Mouse (Mus musculus): ENCODE results near the gene Abce1. TPM values are rescaled to one million over a fixed set of nuclear protein-coding genes. Genes with fewer than 3 reads are reported as not detected.
"Not testable (repeated sequence)": the region's sequence is repeated elsewhere in the genome, so short reads cannot be mapped to it uniquely, and the experiment has no call there.

Abce1 gene
- polyA plus RNA-seq, 1 experiment, result 0.63 TPM

GRCm38 (mm10) chr8:79712676-79713075 lies 1.1 kb upstream of the Abce1 start:
- peak overlapping the region; percentile 88 for H3K4me3 ChIP-seq (replicated peaks)
- H3K27me3 ChIP-seq (ENCODE audit: control insufficient read depth), result no peaks in the 10 kb centered on the region
- no peaks in the 10 kb centered on the region for H3K9me3 ChIP-seq (ENCODE audit: control insufficient read depth, low read length)
- peaks cover 18% of the 10 kb centered on the region for H3K4me1 ChIP-seq (ENCODE audit: control insufficient read depth)
- peaks cover 31% of the 10 kb centered on the region for H3K36me3 ChIP-seq (ENCODE audit: control insufficient read depth)
- TF ChIP-seq GATA1 (IDR thresholded peaks at IDR 0.05; ENCODE audit: low read length) (no peak), TAL1 (IDR thresholded peaks at IDR 0.05; ENCODE audit: low read length) (no peak)

GRCm38 (mm10) chr8:79706687-79707086 lies 4.9 kb downstream of the Abce1 start:
- H3K27me3 ChIP-seq (ENCODE audit: control insufficient read depth), result no peaks in the 10 kb centered on the region
- no peaks in the 10 kb centered on the region for H3K9me3 ChIP-seq (ENCODE audit: control insufficient read depth, low read length)
- no peak for TF ChIP-seq GATA1 (IDR thresholded peaks at IDR 0.05; ENCODE audit: low read length)
- peaks cover 12% of the 10 kb centered on the region for H3K4me1 ChIP-seq (ENCODE audit: control insufficient read depth)
- H3K4me3 ChIP-seq (replicated peaks), result no peak overlapping the region
- peaks cover 58% of the 10 kb centered on the region for H3K36me3 ChIP-seq (ENCODE audit: control insufficient read depth)

DNA sequence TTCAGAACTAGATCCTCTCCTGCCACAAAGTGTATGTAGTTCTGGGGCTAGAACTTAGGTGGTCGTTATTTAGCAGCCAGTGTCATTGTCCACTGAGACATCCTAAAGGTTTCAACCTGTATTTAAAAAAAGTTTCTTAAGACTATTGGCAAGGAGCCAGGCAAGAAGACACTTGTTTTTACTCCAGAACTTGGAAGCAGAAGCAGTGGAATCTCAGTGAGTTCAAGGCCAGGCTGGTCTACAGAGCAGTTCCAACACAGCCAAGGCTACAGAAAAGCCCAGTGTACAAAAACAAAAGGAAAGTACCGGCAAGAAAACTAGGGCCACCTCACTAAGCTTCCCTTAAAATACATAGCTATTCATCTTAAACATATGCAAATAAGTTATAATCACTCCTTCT lies 19.0 kb downstream of the Abce1 start:
- Histone ChIP-seq H3K4me1 (ENCODE audit: control insufficient read depth) (no peaks in the 10 kb centered on the region), H3K4me3 (replicated peaks) (no peak overlapping the region), H3K9me3 (ENCODE audit: control insufficient read depth, low read length) (no peaks in the 10 kb centered on the region), H3K27me3 (ENCODE audit: control insufficient read depth) (no peaks in the 10 kb centered on the region), H3K36me3 (ENCODE audit: control insufficient read depth) (peaks cover 97% of the 10 kb centered on the region)
- TF ChIP-seq TAL1 (IDR thresholded peaks at IDR 0.05; ENCODE audit: low read length), result no peak
- no peak for TF ChIP-seq GATA1 (IDR thresholded peaks at IDR 0.05; ENCODE audit: low read length)

- not testable (repeated sequence) for H3K27me3 ChIP-seq (ENCODE audit: control insufficient read depth); H3K9me3 ChIP-seq (ENCODE audit: control insufficient read depth, low read length); H3K4me3 ChIP-seq (replicated peaks); H3K4me1 ChIP-seq (ENCODE audit: control insufficient read depth)
- H3K36me3 ChIP-seq (ENCODE audit: control insufficient read depth), result peaks cover 96% of the 10 kb centered on the region
Measured at GRCm38 (mm10) chr8:79685927-79686326, 25.6 kb downstream of the Abce1 start.

- Histone ChIP-seq H3K4me3 (replicated peaks) (peak overlapping the region; percentile 64), H3K36me3 (ENCODE audit: control insufficient read depth) (peaks cover 63% of the 10 kb centered on the region), H3K27me3 (ENCODE audit: control insufficient read depth) (no peaks in the 10 kb centered on the region), H3K4me1 (ENCODE audit: control insufficient read depth) (peaks cover 16% of the 10 kb centered on the region), H3K9me3 (ENCODE audit: control insufficient read depth, low read length) (no peaks in the 10 kb centered on the region)
- TF ChIP-seq GATA1 (IDR thresholded peaks at IDR 0.05; ENCODE audit: low read length), result no peak
Measured at GRCm38 (mm10) chr8:79680965-79681364, 30.6 kb downstream of the Abce1 start.

- H3K9me3 ChIP-seq (ENCODE audit: control insufficient read depth, low read length), result no peaks in the 10 kb centered on the region
- peaks cover 16% of the 10 kb centered on the region for H3K4me1 ChIP-seq (ENCODE audit: control insufficient read depth)
- peaks cover 61% of the 10 kb centered on the region for H3K36me3 ChIP-seq (ENCODE audit: control insufficient read depth)
- H3K4me3 ChIP-seq (replicated peaks), result peak overlapping the region; percentile 64
- TF ChIP-seq GATA1 (IDR thresholded peaks at IDR 0.05; ENCODE audit: low read length) (no peak), TAL1 (IDR thresholded peaks at IDR 0.05; ENCODE audit: low read length) (no peak)
- H3K27me3 ChIP-seq (ENCODE audit: control insufficient read depth), result no peaks in the 10 kb centered on the region
Measured at GRCm38 (mm10) chr8:79680555-79680954, 31.0 kb downstream of the Abce1 start.

GRCm38 (mm10) chr8:79680083-79680482 lies 31.5 kb downstream of the Abce1 start:
- Histone ChIP-seq H3K36me3 (ENCODE audit: control insufficient read depth) (peaks cover 59% of the 10 kb centered on the region), H3K4me1 (ENCODE audit: control insufficient read depth) (peaks cover 16% of the 10 kb centered on the region), H3K4me3 (replicated peaks) (peak overlapping the region; percentile 64)
- H3K9me3 ChIP-seq (ENCODE audit: control insufficient read depth, low read length); H3K27me3 ChIP-seq (ENCODE audit: control insufficient read depth): not testable (repeated sequence)

DNA sequence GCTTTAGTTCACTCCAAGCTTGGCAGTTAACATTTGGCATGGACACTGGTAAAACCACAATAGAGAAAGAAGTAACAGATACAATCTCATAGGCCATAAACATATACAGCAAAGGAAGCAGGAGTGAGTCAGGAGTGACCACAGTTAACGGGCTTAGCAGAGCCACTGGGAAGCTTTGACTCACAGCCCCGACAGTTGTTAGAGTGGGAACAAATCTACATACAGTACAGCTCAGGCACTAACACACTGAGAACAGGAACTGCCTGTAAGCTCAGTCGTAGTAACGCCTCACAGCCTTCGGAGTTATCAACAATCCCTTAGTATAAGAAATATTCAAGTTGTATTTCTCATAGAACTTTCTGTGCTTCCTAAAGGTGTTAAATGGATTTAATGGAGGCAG lies 32.5 kb downstream of the Abce1 start:
- H3K36me3 ChIP-seq (ENCODE audit: control insufficient read depth), result peaks cover 59% of the 10 kb centered on the region
- no peaks in the 10 kb centered on the region for H3K27me3 ChIP-seq (ENCODE audit: control insufficient read depth)
- peaks cover 16% of the 10 kb centered on the region for H3K4me1 ChIP-seq (ENCODE audit: control insufficient read depth)
- TF ChIP-seq GATA1 (IDR thresholded peaks at IDR 0.05; ENCODE audit: low read length) (no peak), TAL1 (IDR thresholded peaks at IDR 0.05; ENCODE audit: low read length) (no peak)
- no peak overlapping the region for H3K4me3 ChIP-seq (replicated peaks)
- H3K9me3 ChIP-seq (ENCODE audit: control insufficient read depth, low read length), result no peaks in the 10 kb centered on the region

GRCm38 (mm10) chr8:79676461-79676860 lies 35.1 kb downstream of the Abce1 start:
- TF ChIP-seq GATA1 (IDR thresholded peaks at IDR 0.05; ENCODE audit: low read length) (no peak), TAL1 (IDR thresholded peaks at IDR 0.05; ENCODE audit: low read length) (no peak)
- Histone ChIP-seq H3K36me3 (ENCODE audit: control insufficient read depth) (peaks cover 58% of the 10 kb centered on the region), H3K9me3 (ENCODE audit: control insufficient read depth, low read length) (no peaks in the 10 kb centered on the region), H3K4me3 (replicated peaks) (no peak overlapping the region), H3K4me1 (ENCODE audit: control insufficient read depth) (peaks cover 15% of the 10 kb centered on the region), H3K27me3 (ENCODE audit: control insufficient read depth) (no peaks in the 10 kb centered on the region)

- H3K4me1 ChIP-seq (ENCODE audit: control insufficient read depth); H3K4me3 ChIP-seq (replicated peaks); H3K9me3 ChIP-seq (ENCODE audit: control insufficient read depth, low read length); H3K27me3 ChIP-seq (ENCODE audit: control insufficient read depth): not testable (repeated sequence)
- peaks cover 93% of the 10 kb centered on the region for H3K36me3 ChIP-seq (ENCODE audit: control insufficient read depth)
Measured at GRCm38 (mm10) chr8:79658715-79659114, 52.8 kb downstream of the Abce1 start.
